Mouse (Mus musculus) bone marrow macrophage, adult 2 months (primary cell): Measurements from ENCODE around the gene Cldn16.

ENCODE experiments used
- CTCF ChIP-seq: IDR thresholded peaks from 2 replicates; pipeline ENCODE4 v1.5.1; 2012; ENCODE audit warnings: low read depth, mild to moderate bottlenecking, low read length, moderate library complexity
- POLR2A ChIP-seq: IDR thresholded peaks from 2 replicates; pipeline ENCODE4 v1.6.1; 2012; ENCODE audit warnings: mild to moderate bottlenecking, low read depth, low read length, borderline replicate concordance

DNA sequence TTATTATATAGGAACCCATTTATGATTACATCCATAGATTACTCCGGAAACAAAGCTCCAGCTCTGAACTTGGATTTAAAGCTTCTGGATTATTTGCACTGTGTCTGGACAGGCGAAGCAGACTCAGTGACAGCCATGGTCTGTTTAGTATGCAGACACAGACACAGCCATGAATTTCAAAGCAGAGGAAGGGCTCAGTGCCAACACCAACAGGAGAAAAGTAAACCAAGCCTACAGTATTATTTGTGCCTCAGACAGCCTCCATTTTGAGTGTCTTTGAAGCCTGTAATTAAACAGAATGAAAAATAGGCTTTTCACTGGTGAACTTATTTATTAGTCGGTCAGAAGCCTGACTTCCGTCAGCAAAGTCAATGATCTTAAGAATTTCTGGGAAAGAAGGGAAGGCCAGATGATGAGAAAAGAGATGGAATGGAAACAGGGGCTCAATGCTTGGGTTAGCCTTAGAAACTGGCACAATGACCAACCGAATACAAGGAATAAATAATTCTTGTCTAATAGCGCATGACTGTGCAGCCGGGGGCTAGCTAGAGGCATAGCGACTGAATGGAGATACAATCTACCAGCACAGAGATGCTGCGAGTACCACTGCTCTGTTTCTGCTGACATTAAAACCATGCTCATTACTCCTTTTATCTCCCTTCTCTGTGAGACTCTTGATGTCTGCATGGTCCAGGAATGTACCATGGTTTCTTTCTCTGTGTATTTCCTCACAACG, 65.2 kb downstream of the Cldn16 start:
- TF ChIP-seq CTCF (no peak), POLR2A (no peak)
